Mouse (Mus musculus) spleen, postnatal 10 days (tissue): ENCODE measurements around the gene Glb1l.

Experiments used
- DNase-seq, 2 experiments: peaks; one replicate each; pipeline ENCODE4 v3.0.0; 2021 to 2022; ENCODE audit warnings: low spot score in 2 of 2

The Glb1l gene

DNA sequence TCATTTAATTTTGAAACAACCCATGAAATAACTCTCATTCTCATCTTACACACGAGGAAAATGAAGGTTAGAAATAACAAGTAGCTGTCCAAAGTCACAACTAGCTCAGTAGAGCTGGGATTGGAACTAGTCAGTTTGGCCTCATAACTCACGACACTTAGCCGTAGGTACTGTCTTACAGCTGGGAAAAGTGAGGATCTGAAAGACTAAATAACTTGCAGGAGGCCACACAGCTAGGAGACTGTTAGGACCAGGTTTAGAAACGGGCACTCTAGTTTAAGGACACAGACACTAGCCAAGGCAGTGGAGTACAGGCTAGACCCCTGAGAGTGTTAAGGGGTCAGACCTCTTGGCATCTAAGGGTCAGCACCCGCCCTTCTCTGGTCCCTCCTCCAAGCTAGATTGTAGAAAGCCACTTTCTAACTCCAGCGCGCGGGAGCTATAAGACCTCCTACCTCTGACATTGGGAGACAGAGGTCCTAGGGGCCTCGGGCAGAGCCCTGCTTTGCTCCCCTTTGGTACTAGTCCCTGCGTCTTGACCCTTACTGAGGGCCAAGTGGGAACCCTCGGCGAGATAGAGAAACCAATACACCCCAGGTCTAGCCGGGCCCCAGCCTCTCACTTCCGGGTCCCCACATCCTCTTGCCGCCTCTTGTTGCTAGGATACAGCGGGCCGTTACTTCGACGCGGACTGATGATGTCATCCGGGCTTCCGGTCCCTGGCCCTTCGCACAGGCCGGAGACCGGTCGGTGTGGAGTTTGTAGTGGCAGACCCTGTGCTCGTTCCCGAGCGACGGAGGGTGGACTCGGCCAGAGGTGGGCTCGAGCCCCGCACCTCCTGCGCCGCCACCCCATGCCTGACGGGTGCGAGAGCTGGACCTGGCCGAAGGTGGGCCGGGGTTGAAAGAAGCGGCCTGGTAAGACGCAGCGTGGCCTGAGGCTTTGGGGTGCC lies at the start of gene Glb1l, which contains the start of gene Stk16:
TSS of gene Glb1l (minus strand) at position 678 of the 952 bp plus-strand sequence.
TSS of gene Stk16 (plus strand) at position 703 of the 952 bp plus-strand sequence.
- DNase-seq: peak; percentile 96 to 98

- DNase-seq: peak in 1 of 2 experiments; percentile 22
Observed at GRCm38 (mm10) chr1:75255516-75256046, 45.0 kb upstream of the Glb1l start.

DNA sequence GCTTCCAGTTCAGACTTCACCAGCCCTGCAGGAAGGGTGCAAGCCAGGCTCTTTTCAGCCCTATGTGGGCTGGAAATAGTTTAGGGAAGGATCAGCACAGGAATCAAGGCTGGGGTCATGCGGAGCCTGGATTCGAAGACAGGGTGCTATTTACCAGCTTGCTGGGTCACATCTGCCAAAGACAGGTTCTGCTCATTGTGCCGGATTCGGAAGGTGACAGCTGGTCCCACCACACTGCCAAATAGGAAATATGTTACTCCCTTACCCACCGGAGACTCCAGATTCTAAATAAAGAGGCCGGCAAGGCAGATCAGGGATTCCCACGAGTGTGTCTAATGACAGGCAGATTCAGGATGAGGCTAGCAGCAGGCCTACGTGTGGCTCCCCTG lies 44.0 kb upstream of the Glb1l start:
- DNase-seq: no peak

DNA sequence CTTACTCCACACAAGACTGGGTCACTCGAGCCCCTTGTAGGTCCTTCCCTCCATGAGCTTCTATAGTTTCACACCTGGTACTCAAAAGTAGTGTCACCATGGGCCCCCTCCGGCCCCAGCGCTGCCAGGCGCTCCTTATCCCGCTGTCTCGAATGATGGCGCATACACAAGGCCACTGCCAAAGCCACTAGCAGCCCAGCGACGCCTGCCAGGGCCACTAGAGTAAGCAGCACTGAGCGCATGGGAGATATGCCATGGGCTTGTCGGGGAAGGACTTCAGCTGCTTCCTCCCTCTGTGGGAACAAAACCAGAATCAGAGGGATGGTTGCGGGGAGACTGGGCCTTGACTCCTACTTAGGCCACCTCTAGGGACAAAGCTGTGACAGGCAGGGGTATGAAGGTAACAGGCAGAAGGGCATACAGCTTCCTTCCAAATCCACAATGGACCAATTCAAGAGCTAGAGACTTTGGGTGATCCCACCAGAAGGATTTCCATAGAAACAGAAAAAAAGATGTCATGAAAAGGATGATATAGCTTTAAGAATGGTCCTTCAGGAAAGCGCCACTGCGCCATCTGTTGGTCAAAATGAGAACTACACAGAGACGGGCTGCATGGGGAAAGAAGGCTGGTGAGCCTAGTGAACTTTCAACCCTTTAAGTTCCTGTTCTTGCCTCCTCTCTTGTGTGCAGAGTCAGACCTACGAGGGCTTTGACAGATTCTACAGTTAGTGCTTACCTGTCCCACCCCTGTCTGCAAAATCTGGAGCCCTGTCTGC lies 43.4 kb upstream of the Glb1l start:
- peak; percentile 93 to 94 for DNase-seq

DNA sequence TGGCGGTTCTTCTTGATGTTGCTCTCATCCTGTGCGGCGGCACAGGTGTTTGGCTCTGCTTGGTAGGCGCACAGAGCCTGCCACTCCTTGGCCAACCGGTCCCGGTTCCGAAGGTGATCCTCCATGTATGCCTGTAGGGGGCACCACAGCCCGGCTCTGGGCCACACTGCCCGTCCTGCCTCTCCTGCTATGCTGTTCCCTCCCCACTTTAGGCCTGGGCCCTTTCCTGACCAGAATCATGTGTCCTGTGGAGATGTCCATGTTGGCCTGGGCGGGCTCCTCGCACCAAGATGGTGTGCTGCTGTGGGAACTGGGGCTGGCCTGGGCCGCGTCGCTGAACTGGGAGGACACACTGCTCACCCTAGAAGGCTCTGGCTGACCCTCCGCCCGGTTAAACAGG lies 42.4 kb upstream of the Glb1l start:
- peak in 1 of 2 experiments; percentile 35 for DNase-seq

DNA sequence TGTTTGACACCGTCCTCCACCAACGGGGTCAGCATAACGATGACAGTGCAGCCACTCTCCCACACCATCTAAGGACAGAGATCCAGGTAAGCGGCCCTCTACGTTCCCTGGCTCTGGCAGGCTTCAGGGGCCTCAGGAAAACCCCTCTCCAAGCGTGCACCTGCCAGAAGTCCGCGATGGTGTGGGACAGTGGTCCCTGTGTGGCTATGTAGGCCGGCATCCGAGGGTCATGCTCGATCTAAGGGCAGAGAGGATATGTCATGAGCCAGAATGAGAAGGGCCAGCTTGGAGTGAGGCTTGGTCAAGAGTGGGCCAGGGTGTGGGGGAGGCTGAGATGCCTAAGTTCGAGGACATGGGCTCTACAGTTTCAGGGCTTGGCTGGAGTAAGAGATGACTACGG lies 41.7 kb upstream of the Glb1l start:
- no peak for DNase-seq

- DNase-seq: peak; percentile 87 to 90
Observed at GRCm38 (mm10) chr1:75251112-75251970, 40.7 kb upstream of the Glb1l start.

DNA sequence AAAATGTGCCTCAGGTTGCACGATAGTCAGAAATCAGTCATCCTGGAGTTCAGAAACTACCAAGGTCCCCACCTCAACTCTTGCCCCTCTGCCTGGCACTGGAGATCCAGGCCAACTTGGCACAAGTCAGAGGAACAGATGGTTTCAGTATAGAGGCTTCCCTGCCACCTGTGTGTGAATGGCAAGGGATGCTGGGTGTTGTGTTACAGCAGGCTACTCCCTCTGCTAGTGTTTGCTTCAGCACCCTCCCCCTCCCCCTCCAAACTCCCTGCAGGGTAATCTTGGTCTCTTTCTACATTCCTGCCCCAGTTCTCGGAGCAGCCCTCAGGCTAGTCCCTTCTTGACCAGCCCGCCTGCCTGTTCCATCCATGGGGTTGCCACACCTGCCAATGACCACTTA lies 39.9 kb upstream of the Glb1l start:
- no peak for DNase-seq

DNA sequence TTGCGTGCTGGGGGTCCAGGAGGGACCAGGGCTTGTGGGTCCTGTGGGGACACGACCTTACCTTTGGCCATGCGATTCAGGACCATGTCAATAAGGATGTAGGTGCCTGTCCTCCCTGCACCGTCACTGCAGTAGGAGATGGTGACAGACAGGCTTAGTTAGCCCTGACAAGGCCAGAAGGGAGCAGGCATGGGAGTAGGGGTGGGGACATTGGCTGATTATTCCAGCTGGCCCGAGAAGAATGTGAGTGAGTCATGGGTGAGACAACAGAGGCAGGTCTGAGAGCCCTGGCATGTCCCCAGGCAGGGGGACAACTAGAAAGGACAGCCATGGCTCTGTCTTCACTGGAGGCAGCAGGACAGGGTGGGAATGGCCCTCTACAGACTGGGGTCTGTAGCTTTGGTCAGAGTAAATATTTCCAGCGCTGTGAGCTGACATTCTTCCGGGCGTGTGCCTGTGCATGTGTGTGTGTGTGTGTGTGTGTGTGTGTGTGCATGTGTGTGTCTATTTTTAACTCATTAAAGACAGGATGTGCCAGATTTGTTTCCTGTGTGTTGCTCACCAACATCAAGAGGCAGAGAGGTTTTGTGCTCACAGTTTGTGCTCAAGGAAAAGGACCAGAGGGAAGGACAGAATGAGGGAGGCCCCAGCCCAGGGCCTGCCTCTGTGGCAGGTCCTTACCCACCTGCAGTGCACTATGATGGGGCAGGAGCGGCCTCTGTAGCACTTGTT lies 37.6 kb upstream of the Glb1l start:
- DNase-seq: peak in 1 of 2 experiments; percentile 14

DNA sequence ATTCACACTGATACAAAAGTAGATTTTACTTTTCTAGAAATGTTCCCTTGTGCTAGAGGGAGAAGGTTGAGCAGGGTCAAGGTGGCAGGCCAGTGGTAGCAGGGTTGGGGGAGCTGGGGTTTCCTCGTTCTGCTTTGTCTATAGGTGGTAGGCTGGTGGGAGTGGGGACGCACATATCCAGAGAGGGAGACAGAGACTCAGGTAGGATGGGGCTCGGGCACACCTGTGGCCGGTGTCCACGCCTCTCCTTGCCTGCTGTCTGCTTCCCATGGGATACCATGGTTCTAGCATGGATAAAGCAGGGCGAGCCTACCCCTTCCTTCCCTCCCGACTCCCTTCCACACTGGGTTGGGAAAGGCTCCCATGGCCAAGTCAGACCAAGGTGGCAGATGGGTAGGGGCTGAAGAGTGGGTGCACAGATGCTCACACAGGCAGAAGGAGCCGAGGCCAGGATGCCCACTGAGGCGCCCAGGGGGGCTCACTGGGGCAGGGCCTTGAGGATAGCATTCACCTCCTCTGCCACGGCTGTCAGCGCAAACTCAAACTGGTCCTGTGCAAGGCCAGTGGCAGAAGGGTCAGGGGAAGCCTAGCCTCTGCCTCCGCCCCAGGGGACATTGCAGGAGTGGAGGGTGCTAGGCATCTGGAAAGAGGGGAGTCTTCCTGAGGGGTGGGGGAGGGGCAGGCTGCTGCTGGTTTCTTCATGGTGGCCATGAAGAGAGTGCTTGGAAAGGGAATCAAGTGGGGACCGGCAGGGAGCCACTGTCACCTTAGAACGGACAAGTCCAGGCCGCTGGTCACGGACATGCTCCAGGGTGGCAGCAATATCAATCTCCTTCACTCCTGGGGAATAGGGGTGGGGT lies 36.7 kb upstream of the Glb1l start:
- peak in 1 of 2 experiments; percentile 14 for DNase-seq

GRCm38 (mm10) chr1:75244836-75245235 lies 34.2 kb upstream of the Glb1l start:
- peak in 1 of 2 experiments; percentile 42 for DNase-seq

DNA sequence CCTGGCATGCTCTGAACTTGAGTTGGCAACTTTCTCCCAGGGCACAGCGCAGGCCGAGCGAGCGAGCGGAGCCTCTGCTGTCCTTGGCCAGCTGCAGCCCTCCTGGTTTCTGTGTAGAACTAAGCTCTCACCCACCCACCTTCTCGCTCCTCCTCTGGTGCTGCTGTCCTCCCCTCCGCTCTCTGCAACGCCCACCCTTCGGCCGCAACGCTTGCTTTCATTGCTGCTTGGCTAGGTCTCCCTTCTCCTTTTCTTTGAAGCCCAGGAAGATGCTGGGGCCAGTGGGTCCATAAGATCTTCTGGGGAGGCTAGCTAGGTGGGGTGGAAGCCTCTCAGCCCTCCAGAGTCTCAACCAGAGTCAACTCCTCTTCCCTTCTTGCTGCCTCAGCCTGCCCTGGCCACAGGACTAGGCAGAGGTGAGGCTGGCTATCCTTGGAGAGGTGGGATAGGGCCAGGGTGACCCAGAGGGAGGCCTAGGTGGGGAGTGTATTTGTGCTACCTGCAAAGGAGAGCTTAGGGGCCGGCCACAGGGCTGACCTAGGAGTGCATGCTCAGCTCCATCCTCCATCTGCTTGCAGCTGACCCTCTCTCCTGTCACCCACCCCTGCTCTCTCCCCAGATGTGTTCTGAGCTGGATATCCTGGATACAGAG lies 33.7 kb upstream of the Glb1l start:
- DNase-seq: no peak

DNA sequence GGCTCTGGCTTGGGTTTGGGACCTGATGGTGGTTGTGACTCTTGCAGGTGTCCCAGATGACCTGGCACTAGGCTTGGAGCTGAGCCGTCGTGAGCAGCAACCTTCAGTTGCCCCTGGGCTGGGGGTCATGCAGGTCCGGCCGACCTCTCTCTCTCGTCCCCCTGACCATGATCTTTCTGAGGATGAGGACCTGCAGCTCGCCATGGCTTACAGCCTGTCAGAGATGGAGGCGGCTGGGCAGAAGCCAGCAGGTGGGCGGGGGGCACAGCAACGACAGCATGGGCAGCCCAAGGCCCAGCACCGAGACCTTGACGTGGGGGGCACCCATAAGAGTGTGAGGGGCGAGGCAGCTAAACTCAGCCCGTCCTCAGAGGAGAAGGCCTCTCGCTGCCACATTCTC lies 32.8 kb upstream of the Glb1l start:
- DNase-seq: peak in 1 of 2 experiments; percentile 13

DNA sequence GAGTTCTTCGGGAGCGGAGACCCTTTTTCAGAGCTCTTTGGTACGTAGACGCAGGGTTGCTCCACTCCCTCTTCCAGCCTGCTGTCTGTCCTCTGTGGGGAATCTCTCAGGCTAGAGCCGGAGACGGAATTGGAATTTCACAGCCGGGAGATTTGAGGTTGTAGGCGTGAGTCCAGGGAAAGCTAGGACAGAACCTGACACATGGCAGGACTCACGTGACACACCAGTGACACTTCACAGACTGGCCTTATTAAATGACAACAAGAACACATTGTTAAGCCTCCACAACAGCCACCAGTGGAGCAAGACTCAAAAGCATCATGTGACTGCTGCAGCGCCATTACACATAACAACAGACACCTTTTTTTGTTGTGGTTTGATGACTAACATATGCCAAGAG lies 29.0 kb upstream of the Glb1l start:
- peak in 1 of 2 experiments; percentile 12 for DNase-seq

DNA sequence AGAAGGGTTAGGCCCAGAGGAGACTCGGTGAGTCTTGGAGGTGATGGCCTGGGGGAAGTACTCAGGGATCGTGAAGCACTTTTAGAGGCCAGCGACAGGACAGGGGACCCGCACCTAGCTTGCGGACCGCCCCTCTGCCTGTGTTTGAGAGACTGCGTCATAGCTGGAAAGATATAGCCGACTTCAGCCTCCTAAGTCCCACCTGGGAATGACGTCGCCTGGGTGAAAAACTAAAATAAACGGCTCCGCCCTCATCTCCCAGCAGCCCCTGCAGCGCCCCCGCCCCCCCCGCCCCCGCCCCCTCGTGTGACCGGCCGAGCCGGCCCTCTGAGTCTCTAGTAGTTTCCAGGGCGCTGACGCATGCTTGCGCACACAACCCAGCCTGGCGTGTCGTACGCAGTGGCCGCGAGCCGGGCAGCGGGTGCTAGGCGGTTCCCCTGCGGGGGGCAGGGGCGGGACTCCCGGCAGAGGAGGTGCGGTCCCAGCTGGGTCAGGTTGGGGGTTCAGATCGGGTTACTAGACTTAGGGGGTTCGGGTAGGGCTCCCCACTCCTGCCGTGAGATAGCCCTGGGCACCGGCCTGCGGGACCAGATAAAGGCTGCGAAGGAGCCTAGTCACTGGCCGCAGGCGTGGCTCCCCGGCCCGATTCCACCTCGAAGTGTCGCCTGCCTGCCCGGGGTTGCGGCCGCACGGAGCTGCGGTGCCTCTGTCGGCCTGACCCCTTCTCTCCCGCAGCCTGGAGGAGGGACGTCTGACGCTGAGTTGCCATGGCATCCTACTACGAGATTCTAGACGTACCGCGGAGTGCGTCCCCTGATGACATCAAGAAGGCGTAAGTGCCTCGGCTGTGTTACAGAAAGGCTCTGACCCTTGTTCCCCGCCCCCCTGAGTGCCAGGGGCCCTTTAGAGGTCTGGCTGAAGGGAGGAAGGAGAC lies 25.8 kb upstream of the Glb1l start, which contains the start of gene Dnajb2:
TSS of gene Dnajb2 (plus strand) at position 290 of the 934 bp plus-strand sequence.
- DNase-seq: peak; percentile 91 to 93

- DNase-seq: peak; percentile 70 to 84
Observed at GRCm38 (mm10) chr1:75234606-75235005, 24.0 kb upstream of the Glb1l start.

GRCm38 (mm10) chr1:75232489-75232888 lies 21.9 kb upstream of the Glb1l start:
- DNase-seq: peak in 1 of 2 experiments; percentile 31
